Mouse (Mus musculus) MEL (cell line): ENCODE measurements at regions not wholly inside any gene's neighbourhood (a gene's known extent, or its start where the extent isn't known, plus 50 kb on each side); places are given as distances from the start of the nearest gene placed in this dataset.

Experiments
- CTCF ChIP-seq, 3 experiments: IDR thresholded peaks in 2 of 3; conservative IDR thresholded peaks in 1 of 3; 2 replicates each; pipeline ENCODE4 v1.5.1; 2011 to 2012; ENCODE audit warnings: low read length in 3 of 3, low read depth in 2 of 3, mild to moderate bottlenecking in 2 of 3, improper control_type of control experiment in 1 of 3, inconsistent platforms in 1 of 3, mixed read lengths in 1 of 3, moderate library complexity in 1 of 3; ENCODE audit not compliant: control insufficient read depth in 1 of 3, insufficient read depth in 1 of 3, poor library complexity in 1 of 3, severe bottlenecking in 1 of 3
- ELF1 ChIP-seq: IDR thresholded peaks from 2 replicates; pipeline ENCODE4 v1.6.1; 2014; ENCODE audit warnings: low read depth, mild to moderate bottlenecking, inconsistent platforms, low read length, improper control_type of control experiment, moderate library complexity
- MAX ChIP-seq: IDR thresholded peaks from 2 replicates; pipeline ENCODE4 v1.6.1; 2011; ENCODE audit warnings: low read length, improper control_type of control experiment
- MEF2A ChIP-seq: IDR thresholded peaks from 2 replicates; pipeline ENCODE4 v1.6.1; 2014; ENCODE audit warnings: low read depth, mild to moderate bottlenecking, inconsistent platforms, low read length, improper control_type of control experiment; ENCODE audit not compliant: poor library complexity, insufficient replicate concordance, severe bottlenecking; ENCODE audit errors: extremely low read depth
- ZC3H11A ChIP-seq: IDR thresholded peaks from 2 replicates; pipeline ENCODE4 v1.6.1; 2012; ENCODE audit warnings: low read depth, mild to moderate bottlenecking, inconsistent platforms, low read length, improper control_type of control experiment
- ZNF384 ChIP-seq: IDR thresholded peaks from 2 replicates; pipeline ENCODE4 v1.6.1; 2012; ENCODE audit warnings: low read depth, mild to moderate bottlenecking, inconsistent platforms, low read length, improper control_type of control experiment

GRCm38 (mm10) chr1:119221901-119222300 lies 168.5 kb upstream of the Gli2 start:
- TF ChIP-seq CTCF (IDR thresholded peaks at IDR 0.05 in 2 of 3, conservative IDR thresholded peaks at IDR 0.05 in 1 of 3; ENCODE audit: control insufficient read depth in 1 of 3, insufficient read depth in 1 of 3, low read depth in 2 of 3, low read length in 3 of 3, poor library complexity in 1 of 3, severe bottlenecking in 1 of 3) = no peak
- no peak for TF ChIP-seq MAX
- TF ChIP-seq ZNF384 = no peak
- no peak for TF ChIP-seq ZC3H11A
- TF ChIP-seq ELF1 = no peak
- TF ChIP-seq MEF2A = no peak
